Mouse (Mus musculus): ENCODE results near the gene Optn. TPM values are rescaled to one million over a fixed set of nuclear protein-coding genes. Genes with fewer than 3 reads are reported as not detected.

Optn gene
- polyA plus RNA-seq, 1 experiment = 51.5 TPM

- no peak overlapping the region for H3K27ac ChIP-seq (ENCODE audit: insufficient read depth, low read depth, low read length)
- no peaks in the 10 kb centered on the region for H3K27me3 ChIP-seq (ENCODE audit: control insufficient read depth, insufficient read depth, low read length)
- 93% methylated on average over 14 of the region's 14 CpGs for WGBS
- TF ChIP-seq CTCF (IDR thresholded peaks at IDR 0.05; ENCODE audit: extremely low read depth, insufficient read length, insufficient replicate concordance, low read depth, low read length) = no peak
- no peak for TF ChIP-seq POLR2A (IDR thresholded peaks at IDR 0.05; ENCODE audit: low read depth, low read length)
- no peak overlapping the region for H3K4me3 ChIP-seq (ENCODE audit: low read depth, low read length)
- peaks cover 55% of the 10 kb centered on the region for H3K36me3 ChIP-seq (ENCODE audit: control insufficient read depth, insufficient read depth, low read length)
- no peaks in the 10 kb centered on the region for H3K4me1 ChIP-seq (ENCODE audit: control insufficient read depth, insufficient read depth, insufficient read length, low read length)
Measured at GRCm38 (mm10) chr2:5023699-5024399, 40.0 kb downstream of the Optn start.

DNA sequence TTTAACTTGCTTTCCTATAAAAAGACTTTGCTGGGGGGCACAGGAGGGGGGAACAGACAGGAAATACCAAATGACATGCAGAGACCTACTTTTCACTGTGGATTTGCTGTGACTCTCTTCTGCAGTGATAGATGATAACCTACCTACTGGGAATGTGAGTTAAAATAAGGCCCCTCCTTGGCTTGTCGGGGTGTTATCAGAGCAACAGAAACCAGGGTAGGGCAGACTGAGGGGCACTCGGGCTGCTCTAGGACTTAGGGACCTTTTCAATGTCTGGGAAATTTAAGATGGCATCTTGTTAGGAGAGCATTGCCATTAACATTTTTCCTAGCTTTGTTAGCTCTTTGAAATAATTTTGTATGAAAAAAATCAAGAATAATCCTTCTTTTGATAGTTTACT is 40.6 kb downstream of the Optn start:
- Histone ChIP-seq H3K4me1 (ENCODE audit: control insufficient read depth, insufficient read depth, insufficient read length, low read length) (no peaks in the 10 kb centered on the region), H3K27ac (ENCODE audit: insufficient read depth, low read depth, low read length) (no peak overlapping the region), H3K36me3 (ENCODE audit: control insufficient read depth, insufficient read depth, low read length) (peaks cover 55% of the 10 kb centered on the region), H3K4me3 (ENCODE audit: low read depth, low read length) (no peak overlapping the region), H3K27me3 (ENCODE audit: control insufficient read depth, insufficient read depth, low read length) (no peaks in the 10 kb centered on the region)
- no peak for TF ChIP-seq POLR2A (IDR thresholded peaks at IDR 0.05; ENCODE audit: low read depth, low read length)
- TF ChIP-seq CTCF (IDR thresholded peaks at IDR 0.05; ENCODE audit: extremely low read depth, insufficient read length, insufficient replicate concordance, low read depth, low read length) = no peak
- 70% methylated on average over 2 of the region's 2 CpGs for WGBS

GRCm38 (mm10) chr2:5019708-5020107 is 44.1 kb downstream of the Optn start:
- Histone ChIP-seq H3K27me3 (ENCODE audit: control insufficient read depth, insufficient read depth, low read length) (no peaks in the 10 kb centered on the region), H3K4me1 (ENCODE audit: control insufficient read depth, insufficient read depth, insufficient read length, low read length) (no peaks in the 10 kb centered on the region), H3K36me3 (ENCODE audit: control insufficient read depth, insufficient read depth, low read length) (peaks cover 33% of the 10 kb centered on the region), H3K27ac (ENCODE audit: insufficient read depth, low read depth, low read length) (no peak overlapping the region), H3K4me3 (ENCODE audit: low read depth, low read length) (no peak overlapping the region)
- WGBS = 88% methylated on average over 1 of the region's 1 CpGs
- TF ChIP-seq CTCF (IDR thresholded peaks at IDR 0.05; ENCODE audit: extremely low read depth, insufficient read length, insufficient replicate concordance, low read depth, low read length) (no peak), POLR2A (IDR thresholded peaks at IDR 0.05; ENCODE audit: low read depth, low read length) (no peak)

DNA sequence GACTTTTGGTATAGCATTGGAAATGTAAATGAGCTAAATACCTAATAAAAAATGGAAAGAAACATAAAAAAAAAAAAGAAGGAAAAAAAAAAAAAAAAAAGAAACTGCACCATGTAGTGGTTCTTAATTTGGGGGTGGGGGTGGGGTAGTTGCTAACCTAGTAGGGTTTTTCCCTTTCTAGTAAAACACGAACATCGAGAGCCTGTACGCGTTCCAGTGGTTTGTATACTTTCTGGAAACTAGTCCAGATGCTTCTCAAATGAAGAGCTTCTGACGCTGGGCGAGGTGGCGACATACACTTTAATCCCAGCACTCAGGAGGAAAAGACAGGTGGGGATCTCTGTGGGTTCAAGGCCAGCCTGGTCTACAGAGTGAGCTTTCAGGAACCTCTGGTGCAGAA is 46.9 kb downstream of the Optn start:
- TF ChIP-seq CTCF (IDR thresholded peaks at IDR 0.05; ENCODE audit: extremely low read depth, insufficient read length, insufficient replicate concordance, low read depth, low read length) (no peak), POLR2A (IDR thresholded peaks at IDR 0.05; ENCODE audit: low read depth, low read length) (no peak)
- 90% methylated on average over 7 of the region's 7 CpGs for WGBS
- H3K4me1 ChIP-seq (ENCODE audit: control insufficient read depth, insufficient read depth, insufficient read length, low read length) = peaks cover 2% of the 10 kb centered on the region; the same call in 1 of the 2 replicates
- no peaks in the 10 kb centered on the region for H3K27me3 ChIP-seq (ENCODE audit: control insufficient read depth, insufficient read depth, low read length)
- H3K27ac ChIP-seq (ENCODE audit: insufficient read depth, low read depth, low read length) = no peak overlapping the region
- no peak overlapping the region for H3K4me3 ChIP-seq (ENCODE audit: low read depth, low read length)
- H3K36me3 ChIP-seq (ENCODE audit: control insufficient read depth, insufficient read depth, low read length) = peaks cover 19% of the 10 kb centered on the region

- Histone ChIP-seq H3K27me3 (ENCODE audit: control insufficient read depth, insufficient read depth, low read length) (no peaks in the 10 kb centered on the region), H3K36me3 (ENCODE audit: control insufficient read depth, insufficient read depth, low read length) (peaks cover 8% of the 10 kb centered on the region), H3K4me1 (ENCODE audit: control insufficient read depth, insufficient read depth, insufficient read length, low read length) (peaks cover 3% of the 10 kb centered on the region; the same call in 1 of the 2 replicates), H3K27ac (ENCODE audit: insufficient read depth, low read depth, low read length) (no peak overlapping the region), H3K4me3 (ENCODE audit: low read depth, low read length) (no peak overlapping the region)
- no peak for TF ChIP-seq CTCF (IDR thresholded peaks at IDR 0.05; ENCODE audit: extremely low read depth, insufficient read length, insufficient replicate concordance, low read depth, low read length)
- TF ChIP-seq POLR2A (IDR thresholded peaks at IDR 0.05; ENCODE audit: low read depth, low read length) = no peak
- WGBS = 89% methylated on average over 6 of the region's 6 CpGs
Measured at GRCm38 (mm10) chr2:5015527-5015926, 48.3 kb downstream of the Optn start.

GRCm38 (mm10) chr2:5014616-5015015 is 49.2 kb downstream of the Optn start:
- Histone ChIP-seq H3K4me3 (ENCODE audit: low read depth, low read length) (no peak overlapping the region), H3K27me3 (ENCODE audit: control insufficient read depth, insufficient read depth, low read length) (no peaks in the 10 kb centered on the region), H3K36me3 (ENCODE audit: control insufficient read depth, insufficient read depth, low read length) (peaks cover 3% of the 10 kb centered on the region), H3K4me1 (ENCODE audit: control insufficient read depth, insufficient read depth, insufficient read length, low read length) (peaks cover 3% of the 10 kb centered on the region; the same call in 1 of the 2 replicates), H3K27ac (ENCODE audit: insufficient read depth, low read depth, low read length) (no peak overlapping the region)
- TF ChIP-seq POLR2A (IDR thresholded peaks at IDR 0.05; ENCODE audit: low read depth, low read length) = no peak
- TF ChIP-seq CTCF (IDR thresholded peaks at IDR 0.05; ENCODE audit: extremely low read depth, insufficient read length, insufficient replicate concordance, low read depth, low read length) = no peak
- 56% methylated on average over 7 of the region's 7 CpGs for WGBS

DNA sequence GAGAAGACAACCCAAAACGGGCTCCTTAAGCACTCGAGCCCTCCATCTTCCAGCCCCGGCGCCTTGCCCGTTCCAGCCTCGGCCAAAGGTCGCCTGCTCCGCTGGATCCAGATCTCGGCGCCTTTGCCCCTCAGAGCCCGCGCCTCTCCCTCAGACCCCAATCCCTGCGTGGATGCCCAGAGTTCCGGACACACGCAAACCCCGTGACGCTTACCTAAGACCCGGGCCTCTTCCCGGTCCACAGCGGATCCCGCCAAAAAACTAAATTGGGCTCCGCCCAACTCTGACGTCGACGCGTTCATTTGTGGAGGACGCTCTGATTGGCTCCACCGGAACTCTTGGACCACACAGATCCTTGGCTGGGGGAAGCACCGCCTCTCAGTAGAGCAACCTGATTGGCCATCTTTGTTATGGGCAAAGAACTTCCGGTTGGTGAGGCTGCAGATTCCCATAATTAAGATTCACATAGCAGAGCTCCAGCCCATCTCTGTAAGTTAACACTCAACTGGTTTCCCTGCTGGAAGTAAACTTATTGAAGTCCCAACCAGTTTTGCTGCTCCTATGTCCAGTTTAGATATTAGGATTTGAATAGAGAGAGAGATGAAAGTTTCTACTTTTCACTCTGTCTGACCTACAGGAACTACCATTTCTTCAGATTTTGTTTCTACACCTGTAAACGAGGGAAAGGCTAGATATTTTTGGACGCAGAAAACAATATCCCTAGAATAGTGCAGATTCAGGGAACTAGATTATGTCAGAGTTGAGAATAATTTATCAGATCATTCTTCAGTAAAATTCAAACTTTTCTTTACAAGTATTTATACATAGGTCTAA is 51.1 kb downstream of the Optn start, which contains the start of gene Mcm10:
Mcm10 (minus strand) TSS at position 301 of the 834 bp plus-strand sequence.
- TF ChIP-seq CTCF (IDR thresholded peaks at IDR 0.05; ENCODE audit: extremely low read depth, insufficient read length, insufficient replicate concordance, low read depth, low read length) = no peak
- peak within 1 kb of the TSS; percentile 60 for H3K27ac ChIP-seq (ENCODE audit: insufficient read depth, low read depth, low read length)

More for the DNA sequence above, 51.1 kb downstream of the Optn start, which contains the start of gene Mcm10:
- Histone ChIP-seq H3K36me3 (ENCODE audit: control insufficient read depth, insufficient read depth, low read length) (peaks cover 10% of the 10 kb centered on the region; the same call in 1 of the 2 replicates), H3K4me1 (ENCODE audit: control insufficient read depth, insufficient read depth, insufficient read length, low read length) (peaks cover 10% of the 10 kb centered on the region; the same call in 1 of the 2 replicates), H3K27me3 (ENCODE audit: control insufficient read depth, insufficient read depth, low read length) (no peaks in the 10 kb centered on the region), H3K4me3 (ENCODE audit: low read depth, low read length) (peak within 1 kb of the TSS; percentile 76)
- WGBS = 2% methylated on average over 32 of the region's 32 CpGs

Data from small intestine, adult 2 months (tissue).